Mouse (Mus musculus) erythroblast, embryonic 14.5 days (primary cell): ENCODE measurements around the gene Hoxa5. TPM values are rescaled to one million over a fixed set of nuclear protein-coding genes. Genes with fewer than 3 reads are reported as not detected.

Experiments
- H3K27me3 ChIP-seq: 2 replicates; pipeline ENCODE4 v1.6.1; 2012; ENCODE audit warnings: inconsistent platforms; ENCODE audit not compliant: control insufficient read depth
- H3K36me3 ChIP-seq: 2 replicates; pipeline ENCODE4 v1.6.1; 2012; ENCODE audit warnings: mild to moderate bottlenecking, inconsistent platforms; ENCODE audit not compliant: control insufficient read depth
- H3K4me1 ChIP-seq: 2 replicates; pipeline ENCODE4 v1.6.1; 2012; ENCODE audit warnings: inconsistent platforms; ENCODE audit not compliant: control insufficient read depth
- H3K4me3 ChIP-seq: replicated peaks from 2 replicates; pipeline ENCODE3; 2012; ENCODE audit warnings: moderate library complexity, mild to moderate bottlenecking, inconsistent platforms
- H3K9me3 ChIP-seq: 2 replicates; pipeline ENCODE4 v1.6.1; 2012; ENCODE audit warnings: low read length, inconsistent platforms, mixed read lengths; ENCODE audit not compliant: control insufficient read depth
- GATA1 ChIP-seq: IDR thresholded peaks from 2 replicates; pipeline ENCODE4 v1.6.1; 2012; ENCODE audit warnings: low read length, inconsistent platforms, mixed read lengths
- TAL1 ChIP-seq: IDR thresholded peaks from 3 replicates; pipeline ENCODE4 v1.6.1; 2012; ENCODE audit warnings: low read length, inconsistent platforms, mixed read lengths
- polyA plus RNA-seq: library from polyadenylated mRNA; stranded (reverse); fragments of >175 nt; gene quantifications from 2 replicates; pipeline ENCODE4 v1.2.3, GENCODE M21; 2012

Gene Hoxa5
- polyA plus RNA-seq, 1 experiment: not detected

- H3K36me3 ChIP-seq: no peaks in the 10 kb centered on the region
- no peak overlapping the region for H3K4me3 ChIP-seq
- H3K27me3 ChIP-seq: peaks cover 100% of the 10 kb centered on the region
- H3K4me1 ChIP-seq: no peaks in the 10 kb centered on the region
- TF ChIP-seq TAL1: no peak
- TF ChIP-seq GATA1: no peak
- no peaks in the 10 kb centered on the region; the same call in 1 of the 2 replicates for H3K9me3 ChIP-seq
Measured at GRCm38 (mm10) chr6:52248638-52249414, 44.4 kb upstream of the Hoxa5 start.

- no peaks in the 10 kb centered on the region for H3K36me3 ChIP-seq
- peaks cover 100% of the 10 kb centered on the region for H3K27me3 ChIP-seq
- no peaks in the 10 kb centered on the region for H3K4me1 ChIP-seq
- no peak overlapping the region for H3K4me3 ChIP-seq
- no peaks in the 10 kb centered on the region for H3K9me3 ChIP-seq
- TF ChIP-seq TAL1 (no peak), GATA1 (no peak)
Measured at GRCm38 (mm10) chr6:52247766-52248637, 43.6 kb upstream of the Hoxa5 start.

DNA sequence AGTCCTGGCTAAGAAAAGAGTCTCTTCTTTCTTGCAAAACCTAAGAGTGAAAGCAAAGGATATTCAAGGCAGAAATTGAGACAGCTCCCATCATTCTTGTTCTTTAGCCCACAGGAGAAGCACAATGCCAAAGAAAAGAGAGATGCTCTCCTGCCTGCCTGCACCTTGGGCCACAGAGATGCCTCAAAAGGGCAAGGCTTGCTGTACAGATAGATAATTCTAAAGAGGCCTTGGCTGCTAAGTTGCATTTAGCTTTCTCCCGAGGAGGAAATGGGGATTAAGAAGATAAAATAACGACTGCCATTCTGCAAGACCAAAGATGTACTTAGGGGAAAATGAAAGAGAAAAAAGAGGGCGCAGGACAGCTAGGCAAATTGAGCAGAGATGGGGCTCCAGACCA is 42.5 kb upstream of the Hoxa5 start:
- H3K27me3 ChIP-seq: peaks cover 100% of the 10 kb centered on the region
- no peak for TF ChIP-seq GATA1
- TF ChIP-seq TAL1: no peak
- no peaks in the 10 kb centered on the region for H3K4me1 ChIP-seq
- no peaks in the 10 kb centered on the region for H3K36me3 ChIP-seq
- H3K9me3 ChIP-seq: no peaks in the 10 kb centered on the region
- no peak overlapping the region for H3K4me3 ChIP-seq

DNA sequence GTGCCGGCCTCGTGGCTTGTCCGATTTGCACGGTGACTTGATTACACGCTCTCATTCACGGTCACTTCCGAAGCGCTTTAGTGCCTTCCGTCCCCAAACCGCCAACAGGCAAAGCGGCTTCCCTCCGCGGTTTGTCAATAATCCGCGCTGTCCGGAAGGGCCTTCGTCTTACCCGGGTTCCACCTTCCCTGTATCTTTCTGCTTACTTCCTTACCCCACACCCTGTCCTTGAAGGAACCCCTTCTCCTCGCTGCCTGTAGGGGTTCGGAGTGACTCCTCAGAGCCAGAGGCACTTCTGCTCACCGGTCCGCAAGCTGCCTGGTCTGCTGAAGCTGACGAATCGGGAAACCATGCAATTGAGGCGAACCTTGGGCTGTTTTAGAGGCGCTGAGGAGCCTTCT is 42.0 kb upstream of the Hoxa5 start:
- Histone ChIP-seq H3K27me3 (peaks cover 100% of the 10 kb centered on the region), H3K9me3 (no peaks in the 10 kb centered on the region), H3K36me3 (no peaks in the 10 kb centered on the region), H3K4me3 (no peak overlapping the region), H3K4me1 (no peaks in the 10 kb centered on the region)
- TF ChIP-seq GATA1 (no peak), TAL1 (no peak)

DNA sequence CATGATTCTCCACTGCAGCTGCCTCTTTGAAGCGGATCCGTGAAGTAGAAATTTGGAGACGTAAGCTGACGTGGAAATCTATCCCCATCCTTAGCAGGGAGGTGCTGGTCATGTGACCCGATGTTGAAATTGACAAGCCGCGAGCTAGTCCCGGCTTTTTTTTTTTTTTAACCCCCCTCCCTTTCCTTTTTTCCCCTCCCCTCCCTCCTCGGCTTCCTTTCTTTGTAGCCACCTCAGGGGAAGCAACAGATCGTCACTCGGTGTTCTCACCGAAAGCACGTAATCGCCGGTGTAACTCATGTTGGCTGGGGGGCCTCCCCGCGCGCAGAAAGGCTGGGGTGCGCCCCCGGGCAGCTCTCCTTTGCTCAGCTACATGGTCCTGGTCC is 41.4 kb upstream of the Hoxa5 start, which contains the start of gene Hoxa11:
Gene Hoxa11, minus strand, starts transcription at position 54 of the 386 bp plus-strand sequence.
- Histone ChIP-seq H3K4me1 (no peaks in the 10 kb centered on the region), H3K9me3 (no peaks in the 10 kb centered on the region), H3K36me3 (no peaks in the 10 kb centered on the region), H3K27me3 (peaks cover 100% of the 10 kb centered on the region), H3K4me3 (no peak within 1 kb of the TSS)
- TF ChIP-seq GATA1: no peak
- TF ChIP-seq TAL1: no peak

GRCm38 (mm10) chr6:52245040-52245756 is 40.8 kb upstream of the Hoxa5 start:
- Histone ChIP-seq H3K9me3 (no peaks in the 10 kb centered on the region), H3K4me1 (no peaks in the 10 kb centered on the region), H3K36me3 (no peaks in the 10 kb centered on the region), H3K27me3 (peaks cover 100% of the 10 kb centered on the region), H3K4me3 (no peak overlapping the region)
- no peak for TF ChIP-seq TAL1
- TF ChIP-seq GATA1: no peak

- Histone ChIP-seq H3K27me3 (peaks cover 100% of the 10 kb centered on the region), H3K9me3 (no peaks in the 10 kb centered on the region), H3K4me3 (no peak overlapping the region), H3K4me1 (no peaks in the 10 kb centered on the region), H3K36me3 (no peaks in the 10 kb centered on the region)
- TF ChIP-seq TAL1: no peak
- TF ChIP-seq GATA1: no peak
Measured at GRCm38 (mm10) chr6:52244471-52245039, 40.2 kb upstream of the Hoxa5 start.

DNA sequence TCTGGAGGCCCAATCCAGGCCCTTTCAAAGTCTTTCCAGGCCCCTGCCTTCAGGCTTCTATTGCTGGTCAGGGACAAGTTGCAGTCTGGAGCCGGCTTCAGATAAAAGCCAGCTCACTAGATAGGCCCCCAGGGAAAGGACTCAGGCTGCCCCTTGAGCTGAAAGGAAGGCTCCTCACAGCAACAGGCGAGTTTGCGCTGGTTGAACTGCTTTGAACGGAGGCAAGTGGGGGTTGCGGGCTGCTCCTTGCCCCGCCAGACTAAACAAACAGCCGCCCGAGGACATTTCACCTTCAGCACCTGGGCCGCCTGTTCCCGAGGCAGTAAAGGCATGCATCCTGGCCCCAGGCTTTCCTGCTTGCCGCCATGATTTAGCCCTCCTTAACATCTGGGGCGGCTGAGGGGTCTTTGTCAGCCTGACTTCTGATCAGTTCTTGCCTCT is 39.3 kb upstream of the Hoxa5 start:
- Histone ChIP-seq H3K4me3 (no peak overlapping the region), H3K27me3 (peaks cover 100% of the 10 kb centered on the region), H3K4me1 (no peaks in the 10 kb centered on the region), H3K9me3 (no peaks in the 10 kb centered on the region), H3K36me3 (no peaks in the 10 kb centered on the region)
- TF ChIP-seq TAL1 (no peak), GATA1 (no peak)
